Mouse (Mus musculus) ES-E14 (cell line): ENCODE measurements at regions not wholly inside any gene's neighbourhood (a gene's known extent, or its start where the extent isn't known, plus 50 kb on each side); places are given as distances from the start of the nearest gene placed in this dataset.
"Not testable (repeated sequence)": the region's sequence is repeated elsewhere in the genome, so short reads cannot be mapped to it uniquely, and the experiment has no call there.

Experiments used
- DNase-seq: peaks from one replicate; pipeline ENCODE4 v3.0.0-alpha.2; 2013; ENCODE audit warnings: low read depth, low spot score
- H3K27ac ChIP-seq: 2 replicates; pipeline ENCODE4 v1.5.1; 2012; ENCODE audit warnings: low read depth, mild to moderate bottlenecking, low read length, moderate library complexity, mixed read lengths; ENCODE audit not compliant: poor library complexity, insufficient read depth, severe bottlenecking
- H3K36me3 ChIP-seq: 2 replicates; pipeline ENCODE4 v1.6.1; 2012; ENCODE audit warnings: mild to moderate bottlenecking, low read length, moderate library complexity, mixed read lengths; ENCODE audit not compliant: control insufficient read depth, poor library complexity, insufficient read depth, severe bottlenecking
- H3K4me1 ChIP-seq, 2 experiments: fragments of 150-350 bp in 1 of 2; sonication (generic) in 1 of 2; 2 replicates each; pipeline ENCODE4 v1.6.1; 2012; ENCODE audit warnings: low read length in 2 of 2, mild to moderate bottlenecking in 1 of 2, mixed read lengths in 1 of 2; ENCODE audit not compliant: control insufficient read depth in 2 of 2, insufficient read depth in 2 of 2, poor library complexity in 1 of 2
- H3K4me3 ChIP-seq, 2 experiments: fragments of 150-350 bp in 1 of 2; sonication (generic) in 1 of 2; 2 replicates each; pipeline ENCODE4 v1.5.1; 2012; ENCODE audit warnings: low read length in 2 of 2, low read depth in 1 of 2, mild to moderate bottlenecking in 1 of 2, mixed read lengths in 1 of 2; ENCODE audit not compliant: insufficient read depth in 1 of 2, poor library complexity in 1 of 2, severe bottlenecking in 1 of 2
- H3K9ac ChIP-seq: 2 replicates; pipeline ENCODE4 v1.6.1; 2012; ENCODE audit warnings: low read depth, mild to moderate bottlenecking, low read length, mixed read lengths; ENCODE audit not compliant: poor library complexity, insufficient read depth, severe bottlenecking
- H3K9me3 ChIP-seq: fragments of 150-350 bp; sonication (generic); 2 replicates; pipeline ENCODE4 v1.6.1; 2012; ENCODE audit warnings: low read depth, mild to moderate bottlenecking, low read length; ENCODE audit not compliant: control insufficient read depth, insufficient read depth
- CHD2 ChIP-seq: IDR thresholded peaks from 2 replicates; pipeline ENCODE4 v1.6.1; 2014; ENCODE audit warnings: mild to moderate bottlenecking, low read depth, low read length, inconsistent platforms
- HCFC1 ChIP-seq: IDR thresholded peaks from 2 replicates; pipeline ENCODE4 v1.6.1; 2012; ENCODE audit warnings: low read length, inconsistent platforms, borderline replicate concordance; ENCODE audit not compliant: insufficient read depth
- MAFK ChIP-seq: IDR thresholded peaks from 2 replicates; pipeline ENCODE4 v1.6.1; 2014; ENCODE audit warnings: mild to moderate bottlenecking, low read depth, low read length, inconsistent platforms; ENCODE audit not compliant: insufficient read depth
- ZC3H11A ChIP-seq: IDR thresholded peaks from 2 replicates; pipeline ENCODE4 v1.6.1; 2012; ENCODE audit warnings: low read depth, mild to moderate bottlenecking, inconsistent platforms, low read length, borderline replicate concordance
- ZNF384 ChIP-seq: IDR thresholded peaks from 2 replicates; pipeline ENCODE4 v1.6.1; 2012; ENCODE audit warnings: low read depth, low read length, inconsistent platforms
- in situ Hi-C, 2 experiments: fragments of 600-800 bp; cut with MboI; formaldehyde crosslinking; loops; one replicate each; pipeline ENCODE4 v1.15.1; 2025; ENCODE audit warnings: low sequenced_read_pairs in 2 of 2, inconsistent platforms in 1 of 2; ENCODE audit not compliant: unreplicated experiment in 2 of 2

DNA sequence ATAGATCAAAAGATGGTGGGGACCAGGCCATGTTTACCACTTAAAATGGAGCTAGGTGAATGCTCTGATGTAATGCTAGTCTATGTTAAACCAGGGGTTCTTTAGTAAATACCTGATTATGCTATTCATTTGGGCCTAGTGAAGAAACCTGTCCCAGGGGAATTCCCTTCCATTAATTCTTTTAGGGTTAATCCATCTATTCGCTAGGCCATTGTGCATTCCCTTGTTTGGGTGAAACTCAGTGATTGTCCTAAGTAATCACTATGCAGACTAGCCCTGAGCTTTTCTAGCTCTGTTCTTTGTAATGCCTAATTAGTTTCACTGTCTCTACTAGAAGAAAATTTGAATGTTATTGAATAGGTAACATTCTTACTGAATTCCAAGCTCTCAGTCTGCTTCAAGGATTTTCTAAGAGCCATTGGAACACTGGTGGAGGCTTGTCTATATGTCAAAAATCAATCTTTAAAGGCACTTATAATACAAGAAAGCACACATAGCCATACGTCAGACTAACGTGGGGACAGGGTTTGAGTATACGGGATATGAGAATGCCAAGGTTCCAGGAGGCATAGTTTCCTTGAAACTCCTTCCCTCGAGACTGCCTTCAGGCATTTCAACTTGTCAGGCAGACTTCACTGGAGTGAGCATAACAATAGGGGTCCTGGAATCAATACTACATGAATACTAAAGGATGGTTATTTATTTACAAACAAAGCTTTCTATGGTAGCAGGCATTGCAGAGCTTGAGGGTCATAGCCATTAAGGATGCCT is 266.9 kb upstream of the 4930578C19Rik start:
- H3K36me3 ChIP-seq: no peaks in the 10 kb centered on the region
- in situ Hi-C loops: no loop called here
- H3K9ac ChIP-seq: no peak overlapping the region
- DNase-seq: peak; percentile 25
- no peak overlapping the region for H3K27ac ChIP-seq
- TF ChIP-seq MAFK (no peak), CHD2 (no peak; the same call in 1 of the 2 replicates), HCFC1 (no peak), ZC3H11A (no peak), ZNF384 (no peak)
- no peaks in the 10 kb centered on the region for H3K4me1 ChIP-seq
- no peak overlapping the region for H3K4me3 ChIP-seq
- no peaks in the 10 kb centered on the region for H3K9me3 ChIP-seq

DNA sequence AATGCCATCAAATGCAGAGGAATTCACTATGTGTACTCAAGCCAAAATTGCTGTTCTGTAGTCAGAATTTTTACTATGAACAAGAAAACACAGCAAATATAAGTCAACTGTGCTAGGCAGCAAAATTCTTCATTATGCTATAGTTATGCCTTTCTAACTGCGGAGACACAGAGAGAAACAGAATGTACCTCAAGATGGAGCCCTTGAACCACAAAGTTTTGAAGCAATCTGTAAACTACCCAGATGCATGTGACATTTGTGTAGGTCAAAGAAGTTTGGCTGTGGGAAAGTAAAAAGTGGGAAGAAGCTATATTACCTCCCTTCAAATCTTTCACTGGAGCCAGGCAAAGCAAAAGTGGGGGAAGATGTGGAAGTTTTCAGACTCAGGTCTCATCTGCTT is 226.0 kb upstream of the 4930578C19Rik start:
- Histone ChIP-seq H3K36me3 (no peaks in the 10 kb centered on the region), H3K4me1 (no peaks in the 10 kb centered on the region), H3K4me3 (no peak overlapping the region), H3K9me3 (no peaks in the 10 kb centered on the region), H3K27ac (no peak overlapping the region), H3K9ac (no peak overlapping the region)
- DNase-seq: no peak
- TF ChIP-seq MAFK (no peak), ZNF384 (no peak), HCFC1 (no peak), CHD2 (no peak), ZC3H11A (no peak)
- in situ Hi-C loops: no loop called here

DNA sequence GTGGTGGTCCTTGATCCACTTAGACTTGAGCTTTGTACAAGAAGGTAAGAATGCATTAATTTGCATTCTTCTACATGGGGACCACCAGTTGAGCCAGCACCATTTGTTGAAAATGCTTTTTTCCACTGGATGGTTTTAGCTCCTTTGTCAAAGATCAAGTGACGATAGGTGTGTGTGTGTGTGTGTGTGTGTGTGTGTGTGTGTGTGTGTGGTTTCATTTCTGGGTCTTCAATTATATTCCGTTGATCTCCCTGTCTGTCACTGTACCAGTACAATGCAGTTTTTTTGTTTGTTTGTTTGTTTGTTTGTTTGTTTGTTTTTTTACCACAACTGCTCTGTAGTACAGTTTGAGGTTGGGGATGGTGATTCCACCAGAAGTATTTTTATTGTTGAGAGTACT is 206.1 kb upstream of the 4930578C19Rik start:
- H3K9me3 ChIP-seq, H3K9ac ChIP-seq, H3K36me3 ChIP-seq, DNase-seq, H3K4me3 ChIP-seq, H3K4me1 ChIP-seq, in situ Hi-C loops, H3K27ac ChIP-seq: not testable (repeated sequence)

DNA sequence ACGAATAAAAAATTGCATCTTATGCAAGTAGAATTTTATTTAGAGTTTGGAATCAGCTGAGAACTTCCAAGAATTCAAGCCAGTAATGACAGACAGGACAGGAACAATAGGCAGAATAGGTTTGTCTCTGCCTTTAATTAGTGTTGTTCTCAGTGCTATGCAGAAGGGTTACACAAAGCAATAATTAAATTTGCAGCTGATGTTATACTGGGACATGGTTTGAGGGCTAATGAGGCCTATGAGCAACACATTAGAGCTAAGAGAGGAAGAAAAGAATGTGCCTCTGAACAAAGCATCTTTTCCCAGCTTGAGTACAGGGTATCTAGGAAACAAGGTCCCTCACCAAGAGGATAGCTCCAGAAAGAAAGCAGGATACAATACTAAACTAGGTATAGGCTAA is 201.9 kb upstream of the 4930578C19Rik start:
- H3K4me1 ChIP-seq: no peaks in the 10 kb centered on the region
- no peak for DNase-seq
- no peak overlapping the region for H3K9ac ChIP-seq
- no peaks in the 10 kb centered on the region for H3K36me3 ChIP-seq
- TF ChIP-seq CHD2: no peak
- no peak for TF ChIP-seq ZNF384
- no peak for TF ChIP-seq HCFC1
- TF ChIP-seq MAFK: no peak
- no peak for TF ChIP-seq ZC3H11A
- in situ Hi-C loops: no loop called here
- no peak overlapping the region for H3K4me3 ChIP-seq
- H3K9me3 ChIP-seq: no peaks in the 10 kb centered on the region
- H3K27ac ChIP-seq: no peak overlapping the region

DNA sequence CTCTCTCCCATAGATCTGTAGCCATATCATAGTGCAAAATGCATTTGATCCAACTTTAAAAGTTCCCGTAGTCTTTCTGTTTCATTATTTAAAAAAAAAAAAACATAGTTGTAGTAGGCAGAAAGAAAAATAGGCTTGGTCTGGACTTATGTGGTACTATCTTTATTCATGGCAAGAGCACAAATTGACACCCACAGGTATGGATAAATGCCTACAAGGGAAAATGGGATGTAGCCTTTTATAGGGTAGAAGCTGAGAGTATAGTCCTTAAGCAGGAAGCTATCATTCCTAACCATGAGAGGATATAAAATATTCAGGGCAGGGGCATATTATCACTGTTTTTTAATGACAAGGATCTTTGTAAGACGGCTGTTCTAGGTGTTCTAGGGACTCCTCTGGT is 157.4 kb upstream of the 4930578C19Rik start:
- Histone ChIP-seq H3K4me1 (no peaks in the 10 kb centered on the region), H3K27ac (no peak overlapping the region), H3K9ac (no peak overlapping the region), H3K4me3 (no peak overlapping the region), H3K36me3 (no peaks in the 10 kb centered on the region), H3K9me3 (no peaks in the 10 kb centered on the region)
- no peak for DNase-seq
- TF ChIP-seq ZNF384 (no peak), HCFC1 (no peak), ZC3H11A (no peak), CHD2 (no peak), MAFK (no peak)
- in situ Hi-C loops: no loop called here
